Mouse (Mus musculus): ENCODE data around the gene Plagl1.

Gene Plagl1

DNA sequence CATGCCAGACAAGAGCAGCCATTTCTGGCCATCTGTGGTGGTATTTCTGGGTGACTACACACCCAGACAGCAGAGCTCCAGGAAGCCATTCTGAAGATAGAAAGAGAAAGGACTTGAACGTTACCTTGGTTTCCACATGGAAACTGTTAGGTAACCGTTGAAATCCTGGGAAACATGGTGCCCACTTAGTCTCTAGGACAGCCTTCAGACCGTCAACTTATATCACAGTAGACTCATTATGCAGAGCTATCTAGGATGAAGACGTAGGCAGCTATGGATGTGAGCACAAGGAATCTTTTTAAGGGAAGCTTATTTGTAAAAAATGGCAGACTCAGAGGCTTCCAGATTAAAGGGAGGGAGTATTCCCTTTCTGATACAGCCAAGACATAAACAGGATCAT lies 73.5 kb downstream of the Plagl1 start:
- no peak for DNase-seq (ENCODE audit: low read depth, low spot score)

DNA sequence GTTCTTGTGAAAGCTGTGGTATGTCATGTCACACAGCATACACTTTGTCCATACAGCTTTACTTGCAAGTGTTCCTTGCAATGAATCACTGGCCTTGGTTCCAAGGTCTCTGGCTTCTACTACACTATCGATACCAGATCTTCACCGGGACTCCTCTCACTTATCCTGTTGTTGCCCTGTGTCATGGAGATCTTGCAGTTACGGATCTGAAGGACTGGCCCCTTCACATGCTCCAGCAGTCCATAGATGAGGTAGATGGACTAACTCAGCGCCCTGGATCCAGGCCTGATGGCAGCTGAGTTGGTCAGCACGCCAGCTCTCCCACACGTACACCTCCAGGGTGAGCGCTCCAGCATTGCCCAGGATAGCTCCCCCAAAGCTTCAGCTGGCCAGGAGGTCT lies 75.0 kb downstream of the Plagl1 start:
- no peak for DNase-seq (ENCODE audit: low read depth, low spot score)

DNA sequence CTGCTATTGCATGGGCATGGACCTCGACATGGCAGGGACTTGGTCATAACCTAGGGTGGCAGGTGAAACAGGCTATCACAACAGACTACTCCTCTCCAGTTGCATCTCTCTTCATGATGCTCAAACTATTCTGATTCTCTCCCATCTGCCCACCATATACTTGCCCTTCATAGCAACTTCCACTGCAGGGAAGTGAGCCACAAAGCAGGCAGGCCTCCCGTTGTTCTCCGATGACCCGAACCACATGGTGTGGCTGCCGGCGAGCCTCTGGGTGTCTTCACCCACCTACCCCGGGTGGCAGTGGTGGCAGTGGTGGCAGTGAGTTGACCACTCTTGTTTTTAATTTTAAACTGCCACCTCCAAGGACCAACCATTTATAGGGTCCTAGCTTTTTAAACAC lies 75.4 kb downstream of the Plagl1 start:
- DNase-seq (ENCODE audit: low read depth, low spot score), result no peak

DNA sequence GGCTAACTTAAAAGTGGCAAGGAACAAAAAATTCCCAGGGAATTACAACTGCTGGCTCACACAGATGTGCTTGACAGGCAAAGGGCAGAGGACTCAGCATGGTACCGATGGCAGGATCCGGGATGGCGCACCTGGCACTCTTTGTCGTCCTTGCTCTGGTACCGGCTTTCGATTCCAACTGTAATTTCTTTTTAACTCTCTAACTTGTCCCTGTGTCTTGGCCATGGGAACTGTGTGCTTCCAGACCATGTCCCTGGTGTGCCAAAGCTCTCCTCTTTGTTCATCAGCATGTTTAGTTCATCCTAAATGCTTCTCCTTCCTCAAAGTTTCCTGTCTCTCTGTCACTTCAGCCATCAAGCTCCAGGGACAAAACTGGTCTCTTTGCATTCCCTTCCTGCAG lies 77.6 kb downstream of the Plagl1 start:
- no peak for DNase-seq (ENCODE audit: low read depth, low spot score)

DNA sequence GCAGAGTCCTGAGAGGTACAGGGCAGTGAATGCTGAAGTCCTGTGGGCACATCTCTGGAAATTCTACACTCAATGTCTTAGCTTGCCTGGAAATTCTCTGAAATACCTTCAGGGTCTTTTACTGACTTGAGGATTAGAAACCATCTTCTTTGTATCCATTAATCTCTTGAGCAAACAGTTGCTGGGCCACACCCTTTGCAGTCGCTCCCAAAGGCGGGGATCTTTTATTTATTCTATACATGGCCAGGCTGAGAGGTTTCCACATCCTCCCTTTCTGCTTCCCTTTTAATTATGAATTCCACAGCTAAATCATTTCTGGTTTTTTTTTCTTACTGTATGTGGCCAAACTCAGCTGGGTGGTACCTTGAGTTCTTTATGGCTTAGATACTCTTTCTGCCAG lies 80.1 kb downstream of the Plagl1 start:
- DNase-seq (ENCODE audit: low read depth, low spot score), result no peak

DNA sequence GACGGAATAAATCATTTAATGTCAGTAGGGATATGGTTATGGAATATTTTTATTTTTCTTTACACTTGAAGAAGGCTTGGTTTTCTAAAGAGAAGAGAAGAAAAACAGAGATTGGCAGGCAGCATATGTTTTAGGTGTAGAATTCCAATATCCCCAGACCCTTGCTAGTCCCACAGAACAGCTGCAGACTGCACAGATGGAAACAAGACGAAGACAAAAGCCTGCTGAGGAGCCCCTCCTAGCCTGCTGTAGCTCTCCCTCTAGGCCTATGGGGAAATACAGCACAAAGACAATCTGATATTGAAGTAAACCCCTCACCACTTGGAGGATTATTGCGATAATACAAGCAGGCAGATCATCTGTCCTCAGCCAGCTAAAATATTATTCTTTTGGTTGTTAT lies 90.1 kb downstream of the Plagl1 start:
- DNase-seq (ENCODE audit: low read depth, low spot score), result no peak

DNA sequence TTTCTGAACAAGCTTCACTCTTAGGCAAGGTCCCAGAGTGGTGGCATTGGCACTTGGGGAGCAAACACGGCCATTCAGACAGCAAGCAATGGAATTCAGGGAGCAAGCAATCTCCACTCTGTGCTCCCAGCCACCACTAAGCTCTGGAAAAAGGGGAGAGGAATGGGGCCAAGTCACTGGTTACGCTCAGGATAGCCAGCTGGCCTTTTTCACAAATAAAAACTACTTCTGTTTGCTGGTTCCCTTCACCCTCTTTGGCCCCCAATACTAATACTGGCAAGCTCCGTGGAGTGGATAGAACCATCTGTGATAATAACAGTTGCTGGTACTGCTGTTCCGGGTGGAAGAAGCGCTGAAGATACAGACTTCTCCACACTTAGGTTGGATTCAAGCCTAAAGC lies 91.0 kb downstream of the Plagl1 start:
- peak; percentile 25 for DNase-seq (ENCODE audit: low read depth, low spot score)

DNA sequence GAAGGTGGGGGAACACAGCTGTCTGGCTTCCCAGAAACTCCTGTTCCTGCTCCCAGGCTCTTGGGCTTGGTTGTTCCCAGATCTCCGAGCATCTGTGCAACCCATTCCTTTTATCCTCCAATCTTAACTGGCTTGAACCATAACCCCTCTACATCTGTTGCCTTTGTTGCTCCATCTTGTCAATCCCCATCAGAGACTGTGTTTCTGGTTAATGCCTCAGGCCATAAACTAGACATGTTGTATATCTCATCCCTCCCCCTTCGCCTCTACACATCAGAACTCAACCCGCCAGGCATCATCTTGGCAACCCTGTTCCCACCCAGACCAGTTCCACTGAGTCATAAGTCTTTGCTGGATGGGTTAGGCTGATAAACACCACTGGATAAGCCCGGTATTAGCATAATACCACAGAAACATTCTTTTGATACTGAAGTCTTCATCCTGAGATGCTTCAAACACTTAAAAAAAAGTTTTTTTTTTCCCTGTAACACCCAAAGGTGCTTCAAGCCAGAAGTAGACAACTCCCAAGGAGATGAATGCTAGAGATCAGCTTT lies 92.6 kb downstream of the Plagl1 start:
- DNase-seq (ENCODE audit: low read depth, low spot score), result no peak

DNA sequence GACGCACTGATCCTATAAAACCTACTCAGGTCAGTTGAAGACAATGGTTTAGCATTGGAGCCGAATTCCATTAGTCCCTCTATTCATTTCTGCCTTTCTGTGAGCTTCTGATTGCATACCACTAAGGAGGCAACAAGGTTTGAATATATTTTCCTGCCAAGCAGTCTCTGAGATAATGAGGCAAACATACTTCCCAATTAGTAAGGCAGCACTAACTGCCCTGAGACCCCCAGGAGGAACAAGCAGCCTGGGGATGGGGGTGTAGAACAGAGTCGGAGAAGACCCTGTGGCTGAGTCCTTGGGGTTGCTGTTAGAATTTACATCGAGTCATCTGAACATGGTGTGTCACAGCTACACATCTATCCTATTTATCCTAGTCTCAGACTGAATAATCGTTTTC lies 95.1 kb downstream of the Plagl1 start:
- DNase-seq (ENCODE audit: low read depth, low spot score), result no peak

DNA sequence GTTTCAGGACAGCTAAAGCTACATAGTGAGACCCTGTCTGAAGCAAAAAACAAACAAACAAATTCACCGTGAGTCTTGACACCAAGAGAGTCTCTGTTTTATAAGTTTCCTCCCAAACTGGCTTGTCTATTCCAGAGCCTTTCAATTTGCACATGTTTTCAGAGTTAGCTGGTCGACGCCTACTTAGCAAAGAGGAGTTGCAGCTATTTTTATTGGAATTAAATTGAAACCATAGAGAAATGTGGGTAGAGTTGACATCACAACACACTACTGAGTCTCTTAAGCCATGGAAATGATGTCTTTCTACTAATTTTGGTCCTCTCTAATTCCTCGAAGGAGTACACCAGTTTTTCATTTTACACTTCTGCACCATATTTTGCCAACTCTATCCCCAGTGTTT lies 100.6 kb downstream of the Plagl1 start:
- no peak for DNase-seq (ENCODE audit: low read depth, low spot score)

DNA sequence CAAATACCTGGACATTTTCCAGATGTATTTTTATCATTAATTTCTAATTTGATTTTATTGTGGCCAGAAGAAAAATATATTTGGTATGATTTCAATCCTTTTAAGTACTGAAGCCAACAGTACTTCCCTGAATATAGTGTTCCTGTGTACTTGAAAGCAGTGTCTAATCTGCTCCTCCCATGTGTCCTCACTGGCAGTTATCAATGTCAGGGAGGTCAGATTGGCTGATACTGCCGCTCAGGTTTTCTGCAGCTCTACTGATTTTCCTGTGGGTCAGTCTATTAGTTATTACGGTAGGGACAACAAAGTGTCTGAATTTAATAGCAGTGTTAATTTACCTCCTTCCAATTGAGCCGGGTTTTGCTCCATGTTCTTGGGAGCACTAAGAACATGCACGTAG lies 101.7 kb downstream of the Plagl1 start:
- no peak for DNase-seq (ENCODE audit: low read depth, low spot score)

DNA sequence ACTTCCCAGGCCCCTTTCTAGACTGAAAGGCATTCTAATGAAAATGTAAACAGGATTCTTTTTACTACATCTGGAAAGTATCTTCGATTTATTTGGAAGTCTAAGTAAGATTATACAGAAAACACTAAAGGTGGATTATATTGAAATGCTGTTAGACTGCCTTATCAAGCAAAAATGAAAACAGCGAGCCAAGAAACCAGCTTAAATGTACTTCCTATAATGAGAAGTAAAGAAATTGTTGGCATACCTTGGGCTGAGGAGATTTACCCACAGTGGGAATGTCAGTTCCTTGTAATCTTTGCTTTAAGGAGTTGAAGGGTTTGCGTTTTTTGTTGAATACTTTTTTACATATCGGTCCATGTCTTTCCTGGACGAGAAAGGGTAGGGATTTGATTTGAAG lies 108.2 kb downstream of the Plagl1 start:
- no peak for DNase-seq (ENCODE audit: low read depth, low spot score)

DNA sequence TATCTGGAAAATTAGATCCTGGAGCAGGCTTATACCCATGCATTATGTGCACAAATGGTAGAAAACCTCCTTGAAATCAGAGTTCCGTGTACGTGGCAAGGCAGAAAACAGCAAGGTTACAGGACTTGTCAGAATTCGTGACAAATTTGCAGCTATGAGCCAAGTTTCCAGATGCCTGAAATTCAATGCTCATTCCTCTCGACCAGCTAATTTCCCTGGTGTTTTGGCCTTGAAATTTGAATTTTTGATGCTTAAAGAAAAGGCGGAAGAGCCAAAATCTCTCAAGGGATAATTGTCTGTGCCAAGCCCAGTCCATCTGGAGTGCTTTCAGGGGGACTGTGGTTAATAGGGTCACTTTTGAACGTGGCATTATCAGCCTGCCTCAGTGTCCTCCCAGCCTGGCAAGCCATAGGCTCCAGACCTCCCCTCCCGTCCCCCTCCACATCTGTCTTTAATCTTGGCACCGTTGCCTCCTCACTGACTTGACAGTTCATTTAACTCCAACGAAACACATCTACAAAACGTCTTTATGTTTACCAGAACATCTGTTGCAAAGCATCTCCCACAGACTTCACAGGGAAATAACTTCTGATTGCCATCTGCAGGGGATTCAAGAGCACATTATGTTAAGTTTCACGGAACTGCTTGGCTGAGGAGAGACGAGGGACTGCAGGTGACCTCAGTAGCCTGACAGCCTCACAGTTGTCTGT lies 110.6 kb downstream of the Plagl1 start:
- DNase-seq (ENCODE audit: low read depth, low spot score), result no peak

DNA sequence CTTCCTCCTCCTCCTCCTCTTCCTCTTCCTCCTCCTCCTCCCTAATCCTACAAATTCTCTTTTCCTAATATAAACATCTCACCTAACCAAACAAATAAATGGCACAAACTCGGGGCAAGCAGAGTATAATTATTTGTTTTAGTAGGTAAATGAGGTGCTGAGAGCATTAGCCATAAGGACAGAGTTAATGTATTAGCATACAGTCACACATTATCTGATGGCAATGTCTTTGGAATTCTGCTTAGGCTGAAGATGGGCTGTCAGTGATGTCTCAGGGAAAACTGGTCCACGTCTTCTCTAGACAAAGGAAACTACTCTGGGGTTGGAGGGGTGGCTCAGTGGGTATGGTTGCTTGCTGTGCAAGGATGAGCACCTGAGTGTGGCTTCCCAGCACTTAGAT lies 111.2 kb downstream of the Plagl1 start:
- DNase-seq (ENCODE audit: low read depth, low spot score), result no peak

DNA sequence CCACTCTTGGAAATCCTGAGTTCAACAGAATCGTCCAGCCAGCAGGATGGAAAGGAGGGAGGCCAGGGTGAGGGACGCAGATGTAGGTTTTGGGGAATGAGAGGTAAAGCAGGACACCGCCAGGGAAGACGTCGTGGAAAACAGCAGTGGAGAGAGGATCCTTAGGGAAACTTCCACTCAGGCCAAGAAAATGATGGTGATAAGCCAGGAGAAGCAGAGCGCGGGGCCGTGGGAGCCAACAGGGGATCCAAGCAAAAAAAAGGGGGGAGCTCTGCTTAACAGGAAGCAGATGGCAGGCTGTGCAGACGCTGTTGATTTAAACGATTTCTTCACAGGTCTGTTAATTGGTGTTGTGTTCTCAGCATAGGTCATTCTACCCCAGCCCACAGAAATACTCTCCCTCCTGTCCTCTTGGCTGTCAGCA lies 112.5 kb downstream of the Plagl1 start:
- DNase-seq (ENCODE audit: low read depth, low spot score), result no peak

DNA sequence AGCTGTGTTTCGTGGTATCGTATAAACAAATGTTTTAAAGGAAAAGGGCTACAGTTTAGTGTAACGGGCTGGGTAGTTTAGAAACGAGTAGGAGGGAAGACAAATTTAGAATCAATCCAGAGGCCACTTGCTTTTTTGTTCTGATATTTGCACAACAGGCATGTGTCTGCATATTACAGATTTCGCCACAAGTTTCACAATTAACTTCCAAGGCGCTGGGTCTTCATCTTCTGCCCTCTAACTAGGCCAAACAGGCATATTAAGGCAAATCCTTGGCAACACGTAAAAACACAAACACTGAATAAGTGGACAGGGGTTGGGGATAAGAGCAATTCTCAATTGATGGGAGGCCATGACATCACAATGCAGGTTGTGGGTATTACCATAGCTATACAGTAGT lies 115.6 kb downstream of the Plagl1 start:
- DNase-seq (ENCODE audit: low read depth, low spot score), result no peak

DNA sequence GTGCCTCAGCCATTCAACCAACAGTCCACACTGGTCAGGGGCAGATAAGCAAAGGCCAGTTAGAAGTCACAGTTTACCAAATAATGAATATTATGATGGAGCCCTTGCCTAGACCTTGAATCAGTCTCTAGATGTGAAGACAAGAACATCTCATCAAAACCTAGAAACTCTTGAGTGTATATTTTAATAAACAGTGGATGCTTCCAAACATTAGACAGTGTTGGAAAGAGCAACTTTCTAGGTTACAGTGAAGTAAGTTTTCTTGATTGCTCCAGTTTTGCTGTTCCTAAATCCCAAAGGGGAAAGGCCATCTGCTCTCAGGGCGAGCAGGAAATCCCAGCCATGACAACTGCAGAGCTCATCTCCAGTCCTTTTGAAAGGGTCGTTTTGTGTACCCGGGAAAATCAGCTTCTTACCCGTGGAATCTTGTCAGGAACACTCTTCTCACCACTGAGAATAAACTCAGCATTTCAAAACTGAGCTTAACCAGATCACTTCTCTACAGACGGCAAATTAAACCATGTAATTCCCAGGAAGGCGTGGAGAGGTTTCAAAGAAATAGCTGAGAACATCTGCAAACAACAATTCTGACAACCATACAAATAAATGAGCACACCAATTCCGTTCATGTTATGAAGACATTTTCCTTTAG lies 117.8 kb downstream of the Plagl1 start, which contains the start of gene Zc2hc1b:
Zc2hc1b (minus strand) TSS at position 51 of the 652 bp plus-strand sequence.
- no peak for DNase-seq (ENCODE audit: low read depth, low spot score)

DNA sequence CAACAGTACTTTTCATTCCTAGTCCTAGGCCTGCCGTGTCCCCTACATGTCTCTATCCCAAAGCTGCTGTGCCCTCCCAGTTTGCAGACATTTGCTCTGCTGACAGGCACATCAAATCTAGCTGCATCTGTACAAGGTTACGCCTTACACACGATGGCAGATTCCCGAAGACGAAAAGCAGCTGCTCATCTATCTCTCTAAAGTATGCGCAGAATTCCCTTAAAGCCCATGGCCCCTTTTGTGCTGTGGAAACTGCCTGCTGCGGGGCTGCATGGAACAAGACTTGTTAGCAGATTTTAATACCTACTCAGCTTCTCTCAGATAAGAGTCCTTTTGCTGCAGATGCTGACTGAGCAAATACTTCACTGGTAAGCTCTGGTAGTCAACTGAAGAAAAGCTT lies 119.9 kb downstream of the Plagl1 start:
- DNase-seq (ENCODE audit: low read depth, low spot score), result no peak
